8 mouse cellular contexts compared by ENCODE assay signal in the genomic region with DNA sequence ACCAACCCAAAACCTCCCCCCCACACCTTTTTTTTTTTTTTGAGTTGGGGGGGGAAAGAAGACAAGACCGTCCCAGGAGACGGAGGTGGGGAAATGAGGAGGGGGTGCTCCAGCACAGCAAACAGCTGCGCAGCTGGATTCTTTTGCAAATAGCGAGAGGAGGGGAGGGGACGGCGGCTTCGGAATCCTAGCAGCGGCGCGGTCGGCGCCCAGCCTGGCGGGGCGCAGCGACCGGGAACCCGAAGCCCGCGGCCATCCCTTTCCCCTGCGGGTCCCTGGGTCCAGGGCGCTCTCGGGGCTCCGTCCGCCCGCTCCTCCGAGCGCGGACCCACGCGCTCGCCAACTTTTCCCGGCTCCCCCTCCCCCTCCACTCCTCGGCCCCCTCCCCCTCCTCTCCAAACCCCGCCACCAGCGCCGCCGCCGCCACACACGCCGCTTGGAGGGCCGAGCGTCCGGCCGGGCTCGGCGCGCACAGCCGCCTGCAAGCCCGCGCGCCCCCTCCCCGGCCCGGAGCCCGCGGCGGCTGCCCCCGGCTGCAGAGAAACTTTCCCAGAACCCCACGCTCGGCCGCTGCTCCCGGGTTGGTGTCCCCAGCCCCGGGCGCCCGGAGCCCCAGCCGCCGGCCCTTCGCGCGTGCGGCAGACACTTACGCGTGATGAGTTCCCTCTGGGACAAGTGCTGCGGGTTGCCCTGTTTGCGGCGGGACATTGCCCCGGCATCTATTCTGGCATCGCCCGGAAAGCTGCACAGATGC. TPM values are rescaled to one million over a fixed set of nuclear protein-coding genes. Genes with fewer than 3 reads are reported as not detected.
DNase-seq lines count a peak whose midpoint lies in the region; ATAC-seq and TF ChIP-seq lines count a peak whose summit lies in the region.

No protein-coding gene starts in this region.

- no peak for TF ChIP-seq CTCF in kidney, postnatal 0 days (IDR thresholded peaks at IDR 0.05; ENCODE audit: low read depth)

- WGBS in kidney, postnatal 0 days: under 1% methylated on average over 62 of the region's 78 CpGs
- under 1% methylated on average over 65 of the region's 78 CpGs for WGBS in hindbrain, embryonic 14.5 days
- 2% methylated on average over 45 of the region's 78 CpGs for WGBS in midbrain, embryonic 16.5 days

- DNase-seq in kidney, postnatal 0 days (ENCODE audit: low spot score): no peak
- DNase-seq in kidney, adult 11 months: no peak
- DNase-seq in embryo, embryonic 11 days: peak; percentile 78
- no peak for DNase-seq in hindbrain, embryonic 14.5 days (ENCODE audit: low spot score)
- DNase-seq in left cerebral cortex, adult 11 months (ENCODE audit: low spot score): no peak
- DNase-seq in spleen, postnatal 14 days (ENCODE audit: low spot score in 2 of 2): no peak

- peak overlapping the region; percentile 46 for H3K9ac ChIP-seq in kidney, postnatal 0 days (ENCODE audit: low read depth, low read length)
- H3K9ac ChIP-seq in hindbrain, embryonic 14.5 days: peak overlapping the region; percentile 94
- peak overlapping the region; percentile 94 for H3K9ac ChIP-seq in midbrain, embryonic 16.5 days (ENCODE audit: low read depth, low read length)

- H3K9me3 ChIP-seq in kidney, postnatal 0 days (replicated peaks; ENCODE audit: low read length): no peaks in the 10 kb centered on the region
- H3K9me3 ChIP-seq in hindbrain, embryonic 14.5 days (ENCODE audit: control insufficient read depth, low read length): no peaks in the 10 kb centered on the region
- H3K9me3 ChIP-seq in midbrain, embryonic 16.5 days (replicated peaks; ENCODE audit: control insufficient read depth, low read length, poor library complexity, severe bottlenecking): no peaks in the 10 kb centered on the region

- H3K27ac ChIP-seq in kidney, postnatal 0 days: no peak overlapping the region
- H3K27ac ChIP-seq in hindbrain, embryonic 14.5 days: peak overlapping the region; percentile 95
- peak overlapping the region; percentile 97 for H3K27ac ChIP-seq in midbrain, embryonic 16.5 days (ENCODE audit: low read length)

- ATAC-seq in kidney, postnatal 0 days (replicated peaks; ENCODE audit: low FRiP score, low read depth): no peak
- no peak for ATAC-seq in hindbrain, embryonic 14.5 days (ENCODE audit: low FRiP score)
- ATAC-seq in midbrain, embryonic 16.5 days: no peak
- no peak for ATAC-seq in monocyte, adult 5-6 weeks (replicated peaks; ENCODE audit: insufficient number of reproducible peaks, low FRiP score, low TSS enrichment, poor library complexity, severe bottlenecking)

- peak overlapping the region; percentile 96 for H3K4me2 ChIP-seq in kidney, postnatal 0 days (ENCODE audit: low read length)
- H3K4me2 ChIP-seq in hindbrain, embryonic 14.5 days (replicated peaks): peak overlapping the region; percentile 81
- peak overlapping the region; percentile 93 for H3K4me2 ChIP-seq in midbrain, embryonic 16.5 days (ENCODE audit: low read length)

- peaks cover 27% of the 10 kb centered on the region for H3K27me3 ChIP-seq in kidney, postnatal 0 days (ENCODE audit: insufficient read depth, low read length)
- peaks cover 10% of the 10 kb centered on the region for H3K27me3 ChIP-seq in hindbrain, embryonic 14.5 days (ENCODE audit: control insufficient read depth, insufficient read depth, low read length)
- peaks cover 9% of the 10 kb centered on the region for H3K27me3 ChIP-seq in midbrain, embryonic 16.5 days (ENCODE audit: control insufficient read depth, insufficient read depth, low read depth, low read length)

- peak overlapping the region; percentile 66 for H3K4me3 ChIP-seq in kidney, postnatal 0 days (replicated peaks; ENCODE audit: low read depth, low read length)
- H3K4me3 ChIP-seq in hindbrain, embryonic 14.5 days (replicated peaks; ENCODE audit: low read length): peak overlapping the region; percentile 73
- peak overlapping the region; percentile 94 for H3K4me3 ChIP-seq in midbrain, embryonic 16.5 days (ENCODE audit: low read depth, low read length)

- H3K36me3 ChIP-seq in kidney, postnatal 0 days (ENCODE audit: insufficient read depth, low read length): no peaks in the 10 kb centered on the region
- no peaks in the 10 kb centered on the region for H3K36me3 ChIP-seq in hindbrain, embryonic 14.5 days (replicated peaks; ENCODE audit: control insufficient read depth, insufficient read depth)
- H3K36me3 ChIP-seq in midbrain, embryonic 16.5 days (ENCODE audit: control insufficient read depth, insufficient read depth, low read length): no peaks in the 10 kb centered on the region

- peaks cover 9% of the 10 kb centered on the region; the same call in 1 of the 2 replicates for H3K4me1 ChIP-seq in kidney, postnatal 0 days (replicated peaks; ENCODE audit: insufficient read depth, low read length)
- peaks cover 14% of the 10 kb centered on the region; the same call in 1 of the 2 replicates for H3K4me1 ChIP-seq in hindbrain, embryonic 14.5 days (replicated peaks; ENCODE audit: control insufficient read depth, insufficient read depth, low read length)
- peaks cover 27% of the 10 kb centered on the region for H3K4me1 ChIP-seq in midbrain, embryonic 16.5 days (ENCODE audit: control insufficient read depth, insufficient read depth, low read length)

RNA-seq across cellular contexts. Expression of a gene that starts 0.8 kb away (rescaled TPM):
- 2.2 and 2.4 TPM in 2 replicates for polyA plus RNA-seq in kidney, postnatal 0 days (2015; fragmentation: Nextera tagmentation; extraction: Ambion mirVana)
- polyA plus RNA-seq in hindbrain, embryonic 14.5 days (2014; fragmentation: Nextera tagmentation; extraction: Ambion mirVana): 29.6 and 30.7 TPM in 2 replicates
- polyA plus RNA-seq in midbrain, embryonic 16.5 days (2015; fragmentation: Nextera tagmentation; extraction: Ambion mirVana): 22.6 and 23.9 TPM in 2 replicates
- total RNA-seq in monocyte, adult 5-6 weeks (2017): 0.76 to 1.8 TPM (median 0.85 TPM) in 3 replicates
